Mouse (Mus musculus) CH12.LX (cell line): ENCODE measurements at regions not wholly inside any gene's neighbourhood (a gene's known extent, or its start where the extent isn't known, plus 50 kb on each side); places are given as distances from the start of the nearest gene placed in this dataset.

Experiments used
- DNase-seq: peaks from one replicate; pipeline ENCODE4 v3.0.0-alpha.2; 2013; ENCODE audit errors: extremely low read depth
- H3K27ac ChIP-seq: 2 replicates; pipeline ENCODE4 v1.5.1; 2012; ENCODE audit warnings: low read depth, mild to moderate bottlenecking, control low read depth, moderate library complexity; ENCODE audit not compliant: insufficient read depth
- H3K27me3 ChIP-seq: replicated peaks from 2 replicates; pipeline ENCODE3; 2012; ENCODE audit warnings: inconsistent platforms
- H3K36me3 ChIP-seq, 2 experiments: replicated peaks in 1 of 2; 2 replicates each; pipeline versions ENCODE3 to v1.6.1; 2012; ENCODE audit warnings: inconsistent platforms in 1 of 2, low read length in 1 of 2, mild to moderate bottlenecking in 1 of 2, mixed read lengths in 1 of 2, moderate library complexity in 1 of 2; ENCODE audit not compliant: control insufficient read depth in 1 of 2, insufficient read depth in 1 of 2
- H3K4me1 ChIP-seq, 2 experiments: 2 replicates each; pipeline ENCODE4 v1.6.1; 2012; ENCODE audit warnings: inconsistent platforms in 1 of 2, moderate library complexity in 1 of 2; ENCODE audit not compliant: insufficient read depth in 2 of 2, control insufficient read depth in 1 of 2
- H3K4me2 ChIP-seq: 2 replicates; pipeline ENCODE4 v1.6.1; 2012; ENCODE audit warnings: low read depth, mild to moderate bottlenecking, control low read depth; ENCODE audit not compliant: poor library complexity, insufficient read depth, severe bottlenecking
- H3K4me3 ChIP-seq, 3 experiments: fragments of 150-350 bp in 1 of 3; sonication (generic) in 1 of 3; replicated peaks in 1 of 3; 2 replicates each; pipeline versions ENCODE3 to v1.5.1; 2011 to 2012; ENCODE audit warnings: low read depth in 2 of 3, low read length in 2 of 3, mild to moderate bottlenecking in 2 of 3, moderate library complexity in 2 of 3, control low read depth in 1 of 3, improper control_type of control experiment in 1 of 3, inconsistent platforms in 1 of 3, mixed read lengths in 1 of 3; ENCODE audit not compliant: poor library complexity in 1 of 3
- H3K79me2 ChIP-seq: replicated peaks from 2 replicates; pipeline ENCODE4 v1.6.1; 2012; ENCODE audit warnings: mild to moderate bottlenecking, moderate library complexity; ENCODE audit not compliant: control insufficient read depth, poor library complexity, insufficient read depth, severe bottlenecking; ENCODE audit errors: extremely low read depth
- H3K9ac ChIP-seq: 2 replicates; pipeline ENCODE4 v1.6.1; 2012; ENCODE audit warnings: low read depth, mild to moderate bottlenecking, control low read depth, moderate library complexity; ENCODE audit not compliant: insufficient read depth
- H3K9me3 ChIP-seq: replicated peaks from 2 replicates; pipeline ENCODE3; 2012; ENCODE audit warnings: low read length, inconsistent platforms, mixed read lengths
- CHD1 ChIP-seq: IDR thresholded peaks from 2 replicates; pipeline ENCODE4 v1.6.1; 2012; ENCODE audit warnings: low read depth, low read length, improper control_type of control experiment, inconsistent platforms
- ELF1 ChIP-seq: IDR thresholded peaks from 2 replicates; pipeline ENCODE4 v1.6.1; 2014; ENCODE audit warnings: low read depth, mild to moderate bottlenecking, inconsistent platforms, low read length, improper control_type of control experiment
- ETS1 ChIP-seq: conservative IDR thresholded peaks from 2 replicates; pipeline ENCODE4 v1.6.1; 2012; ENCODE audit warnings: low read depth, mild to moderate bottlenecking, inconsistent platforms, low read length, improper control_type of control experiment, moderate library complexity
- GABPA ChIP-seq: IDR thresholded peaks from 2 replicates; pipeline ENCODE4 v1.6.1; 2012; ENCODE audit warnings: low read depth, low read length, improper control_type of control experiment, inconsistent platforms; ENCODE audit not compliant: insufficient replicate concordance
- HCFC1 ChIP-seq: IDR thresholded peaks from 2 replicates; pipeline ENCODE4 v1.6.1; 2012; ENCODE audit warnings: low read depth, mild to moderate bottlenecking, inconsistent platforms, low read length, improper control_type of control experiment
- IRF4 ChIP-seq: IDR thresholded peaks from 2 replicates; pipeline ENCODE4 v1.6.1; 2014; ENCODE audit warnings: low read depth, mild to moderate bottlenecking, inconsistent platforms, low read length, improper control_type of control experiment
- JUN ChIP-seq: IDR thresholded peaks from 2 replicates; pipeline ENCODE4 v1.6.1; 2011; ENCODE audit warnings: low read depth, mild to moderate bottlenecking, low read length, improper control_type of control experiment, moderate library complexity; ENCODE audit not compliant: insufficient read depth
- JUND ChIP-seq: conservative IDR thresholded peaks from 2 replicates; pipeline ENCODE4 v1.6.1; 2011; ENCODE audit warnings: low read depth, low read length, improper control_type of control experiment
- MAFK ChIP-seq: IDR thresholded peaks from 2 replicates; pipeline ENCODE4 v1.6.1; 2011; ENCODE audit warnings: low read length, improper control_type of control experiment; ENCODE audit not compliant: insufficient replicate concordance
- MEF2A ChIP-seq: IDR thresholded peaks from 2 replicates; pipeline ENCODE4 v1.6.1; 2014; ENCODE audit warnings: low read depth, mild to moderate bottlenecking, inconsistent platforms, low read length, improper control_type of control experiment, borderline replicate concordance
- MXI1 ChIP-seq: IDR thresholded peaks from 2 replicates; pipeline ENCODE4 v1.6.1; 2011; ENCODE audit warnings: mild to moderate bottlenecking, low read depth, low read length, improper control_type of control experiment
- NELFE ChIP-seq: IDR thresholded peaks from 2 replicates; pipeline ENCODE4 v1.6.1; 2011; ENCODE audit warnings: low read depth, low read length, improper control_type of control experiment
- NRF1 ChIP-seq: IDR thresholded peaks from 2 replicates; pipeline ENCODE4 v1.6.1; 2014; ENCODE audit warnings: low read depth, mild to moderate bottlenecking, inconsistent platforms, low read length, improper control_type of control experiment, moderate library complexity
- POLR2A ChIP-seq: IDR thresholded peaks from 2 replicates; pipeline ENCODE4 v1.6.1; 2011; ENCODE audit warnings: low read depth, mild to moderate bottlenecking, improper control_type of control experiment, low read length
- POLR2AphosphoS2 ChIP-seq: IDR thresholded peaks from 2 replicates; pipeline ENCODE4 v1.6.1; 2011; ENCODE audit warnings: low read depth, low read length, improper control_type of control experiment
- RAD21 ChIP-seq: IDR thresholded peaks from 2 replicates; pipeline ENCODE4 v1.6.1; 2011; ENCODE audit warnings: low read depth, mild to moderate bottlenecking, low read length, improper control_type of control experiment, moderate library complexity
- TCF12 ChIP-seq: IDR thresholded peaks from 2 replicates; pipeline ENCODE4 v1.6.1; 2014; ENCODE audit warnings: low read depth, mild to moderate bottlenecking, inconsistent platforms, low read length, improper control_type of control experiment
- UBTF ChIP-seq: IDR thresholded peaks from 2 replicates; pipeline ENCODE4 v1.6.1; 2012; ENCODE audit warnings: low read depth, mild to moderate bottlenecking, inconsistent platforms, low read length, improper control_type of control experiment, moderate library complexity
- USF2 ChIP-seq: conservative IDR thresholded peaks from 2 replicates; pipeline ENCODE4 v1.6.1; 2011; ENCODE audit warnings: low read depth, low read length, improper control_type of control experiment
- ZC3H11A ChIP-seq: IDR thresholded peaks from 2 replicates; pipeline ENCODE4 v1.6.1; 2012; ENCODE audit warnings: low read depth, mild to moderate bottlenecking, inconsistent platforms, low read length, improper control_type of control experiment
- ZKSCAN1 ChIP-seq: IDR thresholded peaks from 2 replicates; pipeline ENCODE4 v1.6.1; 2012; ENCODE audit warnings: low read depth, inconsistent platforms, low read length, improper control_type of control experiment, borderline replicate concordance
- ZMIZ1 ChIP-seq: IDR thresholded peaks from 2 replicates; pipeline ENCODE4 v1.6.1; 2012; ENCODE audit warnings: low read depth, mild to moderate bottlenecking, inconsistent platforms, low read length, improper control_type of control experiment
- ZNF384 ChIP-seq: IDR thresholded peaks from 2 replicates; pipeline ENCODE4 v1.6.1; 2012; ENCODE audit warnings: low read depth, low read length, improper control_type of control experiment, inconsistent platforms
- dilution Hi-C: fragments of 300-500 bp; cut with MboI; formaldehyde crosslinking; loops from 2 replicates; pipeline ENCODE4 v1.14.3; 2020; ENCODE audit warnings: low sequenced_read_pairs; ENCODE audit not compliant: extremely low pct_unique_long_range_greater_than_20kb, extremely low pct_ligation_motif_present
- in situ Hi-C: fragments of 300-500 bp; cut with MboI; formaldehyde crosslinking; loops from 3 replicates; pipeline ENCODE4 v1.14.3; 2019; ENCODE audit warnings: low sequenced_read_pairs, low pct_ligation_motif_present, low pct_unique_long_range_greater_than_20kb, mixed read lengths

DNA sequence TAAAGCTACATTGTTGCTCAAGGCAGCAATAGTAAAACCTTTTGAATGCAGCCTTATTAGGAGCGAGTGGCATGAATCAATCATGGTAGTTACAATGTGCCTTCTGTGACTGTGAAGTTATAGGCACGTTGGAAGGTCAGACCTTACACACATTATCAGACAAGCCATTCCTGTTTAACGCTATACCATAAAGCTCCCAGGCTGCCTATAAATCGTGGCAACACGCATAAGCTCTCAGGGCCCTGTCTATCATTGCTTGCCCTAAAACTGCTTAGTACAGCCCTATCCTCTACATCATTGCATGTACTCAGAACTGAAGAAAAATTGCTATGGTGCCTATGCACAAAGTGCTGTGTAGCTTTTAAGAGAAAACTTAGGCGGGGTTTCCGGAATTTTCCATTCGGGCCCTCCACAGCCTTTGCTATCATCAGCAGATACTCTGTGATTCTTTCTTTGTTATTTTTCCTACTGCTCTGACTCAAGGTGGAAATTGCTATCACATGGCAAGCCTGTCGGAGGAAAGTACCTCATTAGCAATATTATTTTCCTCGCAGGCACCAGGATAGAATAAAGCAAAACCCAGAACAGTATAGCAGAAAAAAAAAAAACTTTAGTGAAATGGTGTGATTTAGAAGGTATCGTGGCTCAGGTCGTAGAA is 162.7 kb upstream of the Gm17509 start:
- TF ChIP-seq IRF4 (peak; percentile 35; the same call in 1 of the 2 replicates), UBTF (no peak)

DNA sequence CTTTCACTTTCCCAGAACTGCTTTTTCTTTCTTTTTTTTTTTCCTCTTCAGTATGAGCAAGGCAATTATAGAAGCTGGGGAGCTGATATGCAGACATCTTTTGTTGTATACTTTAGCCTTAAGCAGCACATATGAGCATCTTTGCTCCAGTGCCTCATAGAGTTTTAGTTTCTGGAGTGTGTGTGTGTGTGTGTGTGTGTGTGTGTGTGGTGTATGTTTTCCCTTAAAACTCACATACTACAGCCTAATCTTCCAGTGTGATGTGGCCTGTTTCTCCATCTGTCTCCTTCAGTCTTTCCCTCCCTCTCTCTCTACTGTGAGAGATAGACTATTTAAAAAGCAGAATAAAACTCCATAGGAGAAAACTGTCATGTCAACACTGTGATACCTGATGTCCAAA is 169.4 kb upstream of the Gm17509 start:
- peaks cover 30% of the 10 kb centered on the region for H3K9me3 ChIP-seq
- dilution Hi-C loops: no loop called here
- no peak overlapping the region for H3K27ac ChIP-seq
- DNase-seq: no peak
- H3K4me1 ChIP-seq: no peaks in the 10 kb centered on the region
- no peak for TF ChIP-seq MXI1
- no peak for TF ChIP-seq UBTF
- no peak for TF ChIP-seq CHD1
- no peak for TF ChIP-seq HCFC1
- TF ChIP-seq ELF1: no peak
- TF ChIP-seq JUND: no peak
- TF ChIP-seq RAD21: no peak
- no peak for TF ChIP-seq ZC3H11A
- TF ChIP-seq ZMIZ1: no peak
- TF ChIP-seq GABPA: no peak
- TF ChIP-seq POLR2AphosphoS2: no peak
- no peak for TF ChIP-seq MEF2A
- no peak for TF ChIP-seq ETS1
- in situ Hi-C loops: no loop called here
- H3K27me3 ChIP-seq: no peaks in the 10 kb centered on the region
- no peaks in the 10 kb centered on the region for H3K36me3 ChIP-seq
- H3K79me2 ChIP-seq: no peaks in the 10 kb centered on the region
- H3K4me3 ChIP-seq: no peak overlapping the region
- H3K4me2 ChIP-seq: no peak overlapping the region
- no peak overlapping the region for H3K9ac ChIP-seq

More for the DNA sequence above, 162.7 kb upstream of the Gm17509 start:
- in situ Hi-C loops: no loop called here
- dilution Hi-C loops: no loop called here
- no peaks in the 10 kb centered on the region for H3K79me2 ChIP-seq
- no peak overlapping the region for H3K9ac ChIP-seq
- no peaks in the 10 kb centered on the region for H3K4me1 ChIP-seq
- no peak for DNase-seq
- no peak overlapping the region for H3K4me2 ChIP-seq
- no peaks in the 10 kb centered on the region for H3K36me3 ChIP-seq
- no peaks in the 10 kb centered on the region for H3K27me3 ChIP-seq
- H3K4me3 ChIP-seq: no peak overlapping the region
- no peak overlapping the region for H3K27ac ChIP-seq
- H3K9me3 ChIP-seq: peaks cover 49% of the 10 kb centered on the region

DNA sequence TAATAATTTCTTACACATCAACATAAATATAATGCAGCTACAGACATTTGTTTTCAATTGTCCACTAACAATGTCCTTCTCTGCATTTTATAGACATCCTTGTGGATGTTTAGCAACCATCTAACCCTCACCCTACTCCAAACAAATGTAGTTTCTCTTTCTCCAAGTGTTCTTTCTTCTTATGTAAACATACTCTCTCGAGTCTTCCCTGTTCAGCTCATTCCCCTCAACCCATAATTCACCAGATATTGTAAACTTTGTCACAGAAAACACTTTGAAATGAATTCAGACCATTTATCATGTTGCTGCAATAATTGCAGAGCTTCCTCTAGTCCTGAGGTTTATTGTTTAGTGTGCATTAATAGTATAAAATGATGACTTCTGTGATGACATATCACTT is 172.6 kb upstream of the Gm17509 start:
- Histone ChIP-seq H3K79me2 (no peaks in the 10 kb centered on the region), H3K36me3 (no peaks in the 10 kb centered on the region), H3K4me3 (no peak overlapping the region), H3K27me3 (no peaks in the 10 kb centered on the region), H3K9me3 (peaks cover 17% of the 10 kb centered on the region), H3K27ac (no peak overlapping the region), H3K4me2 (no peak overlapping the region), H3K9ac (no peak overlapping the region), H3K4me1 (no peaks in the 10 kb centered on the region)
- no peak for DNase-seq
- in situ Hi-C loops (no loop called here), dilution Hi-C loops (no loop called here)
- TF ChIP-seq POLR2A: no peak
- no peak for TF ChIP-seq USF2
- no peak for TF ChIP-seq POLR2AphosphoS2
- TF ChIP-seq UBTF: no peak
- TF ChIP-seq ZKSCAN1: no peak
- TF ChIP-seq MAFK: no peak
- no peak for TF ChIP-seq ZC3H11A
- TF ChIP-seq TCF12: no peak
- no peak for TF ChIP-seq JUN
- no peak for TF ChIP-seq NRF1
- TF ChIP-seq NELFE: no peak
- TF ChIP-seq ETS1: no peak
- TF ChIP-seq ZNF384: no peak
- TF ChIP-seq CHD1: no peak
- TF ChIP-seq GABPA: no peak
